Mouse (Mus musculus): ENCODE measurements around the gene Ifi27l2a. TPM values are rescaled to one million over a fixed set of nuclear protein-coding genes. Genes with fewer than 3 reads are reported as not detected.
A peak's percentile ranks its signal among the peaks of the same experiment; 100 is the strongest.

Gene Ifi27l2a
- total RNA-seq, 4 experiments from 2014 or later = 2.8 to 33.0 (median 8.6) TPM; not detected in 1

- DNase-seq (ENCODE audit: low spot score in 2 of 2) = no peak
Observed at GRCm38 (mm10) chr12:103426710-103427109, 16.8 kb downstream of the Ifi27l2a start.

- DNase-seq (ENCODE audit: low spot score in 2 of 2) = peak; percentile 99
Observed at GRCm38 (mm10) chr12:103425729-103426470, 17.6 kb downstream of the Ifi27l2a start, which contains the start of gene Ddx24. TSS of gene Ddx24 (minus strand) at chr12:103425830.

GRCm38 (mm10) chr12:103425016-103425728, 18.3 kb downstream of the Ifi27l2a start:
- DNase-seq (ENCODE audit: low spot score in 2 of 2) = no peak

- peak in 1 of 2 experiments; percentile 61 for DNase-seq (ENCODE audit: low spot score in 2 of 2)
Observed at GRCm38 (mm10) chr12:103408144-103408543, 35.3 kb downstream of the Ifi27l2a start.

GRCm38 (mm10) chr12:103407720-103408119, 35.8 kb downstream of the Ifi27l2a start, which contains the start of gene 9330161L09Rik:
TSS of gene 9330161L09Rik (minus strand) at chr12:103407820.
- no peak for DNase-seq (ENCODE audit: low spot score in 2 of 2)

GRCm38 (mm10) chr12:103404131-103404530, 39.3 kb downstream of the Ifi27l2a start:
- no peak for DNase-seq (ENCODE audit: low spot score in 2 of 2)

GRCm38 (mm10) chr12:103396751-103397150, 46.7 kb downstream of the Ifi27l2a start:
- no peak for DNase-seq (ENCODE audit: low spot score in 2 of 2)

- no peak for DNase-seq (ENCODE audit: low spot score in 2 of 2)
Observed at GRCm38 (mm10) chr12:103395486-103396275, 47.8 kb downstream of the Ifi27l2a start.

GRCm38 (mm10) chr12:103393528-103393927, 50.0 kb downstream of the Ifi27l2a start:
- no peak for DNase-seq (ENCODE audit: low spot score in 2 of 2)

Other genes with a start within 250 kb of the Ifi27l2a start
- gene Prima1, start 201.5 kb downstream of the Ifi27l2a start, total RNA-seq (2022) = 1 to 10 TPM; 4.1 to 7.1 (median 5.0) TPM
- 1 to 10 TPM; 2.0 to 3.3 (median 2.3) TPM for gene Fam181a, start 132.7 kb downstream of the Ifi27l2a start, total RNA-seq (2022)
- gene Asb2, start 87.7 kb downstream of the Ifi27l2a start, total RNA-seq (2022) = 1 to 10 TPM; 2.3 to 3.4 (median 2.6) TPM
- 10 to 100 TPM; 26.6 to 51.6 (median 39.1) TPM for gene Otub2, start 55.0 kb downstream of the Ifi27l2a start, total RNA-seq (2022)
- 1 to 10 TPM; 1.9 to 4.8 (median 2.9) TPM for gene 9330161L09Rik, start 35.9 kb downstream of the Ifi27l2a start, total RNA-seq (2022)
- 100 to 1,000 TPM; 232 to 260 (median 242) TPM for gene Ddx24, start 17.9 kb downstream of the Ifi27l2a start, total RNA-seq (2022)
- 100 to 1,000 TPM; 117 to 188 (median 137) TPM for gene Ifi27, start 9.5 kb downstream of the Ifi27l2a start, total RNA-seq (2022)
- not detected for gene Ifi27l2b, start 13.5 kb upstream of the Ifi27l2a start, total RNA-seq (2022)
- 10 to 100 TPM; 37.8 to 51.4 (median 42.4) TPM for gene Ppp4r4, start 88.6 kb upstream of the Ifi27l2a start, total RNA-seq (2022)
- under 1 TPM in 1 of 4 experiments, not detected in 3; 0.21 TPM for gene Serpina10, start 187.8 kb upstream of the Ifi27l2a start, total RNA-seq (2022)
- gene Serpina6, start 213.5 kb upstream of the Ifi27l2a start, total RNA-seq (2022) = not detected
- not detected for gene Serpina16, start 232.5 kb upstream of the Ifi27l2a start, total RNA-seq (2022)